Mouse (Mus musculus): ENCODE data around the gene Col27a1. TPM values are rescaled to one million over a fixed set of nuclear protein-coding genes. Genes with fewer than 3 reads are reported as not detected.

Col27a1 gene
- polyA plus RNA-seq (2012; fragmentation: generic; extraction: Trizol): 0.13 TPM

GRCm38 (mm10) chr4:63213907-63214621, at the start of gene Col27a1:
TSS of gene Col27a1 (plus strand) at chr4:63214004.
- Histone ChIP-seq H3ac (ENCODE audit: control insufficient read depth, insufficient read length) (no peak within 1 kb of the TSS), H3K36me3 (ENCODE audit: control insufficient read depth, insufficient read depth) (no peaks in the 10 kb centered on the region), H3K4me2 (ENCODE audit: low read depth) (no peak within 1 kb of the TSS), H3K79me2 (ENCODE audit: control insufficient read depth, insufficient read depth) (no peaks in the 10 kb centered on the region), H3K4me3 (no peak within 1 kb of the TSS), H3K27me3 (ENCODE audit: control insufficient read depth, insufficient read depth, insufficient read length) (peaks cover 40% of the 10 kb centered on the region)
- TF ChIP-seq MYOG (IDR thresholded peaks at IDR 0.05; ENCODE audit: control insufficient read depth in 1 of 3, insufficient read depth in 1 of 3, insufficient read length in 2 of 3, low read depth in 2 of 3): no peak
- TF ChIP-seq POLR2AphosphoS2 (IDR thresholded peaks at IDR 0.05; ENCODE audit: insufficient read length, low read depth): no peak
- no peak for TF ChIP-seq USF1 (IDR thresholded peaks at IDR 0.05; ENCODE audit: low read depth)
- no peak for TF ChIP-seq REST (IDR thresholded peaks at IDR 0.05; ENCODE audit: insufficient read depth, insufficient read length)
- TF ChIP-seq MYOD1 (IDR thresholded peaks at IDR 0.05; ENCODE audit: control insufficient read depth in 1 of 3, insufficient read length in 2 of 3, low read depth in 2 of 3): no peak
- no peak for TF ChIP-seq E2F4 (IDR thresholded peaks at IDR 0.05; ENCODE audit: insufficient read depth)
- no peak for TF ChIP-seq TCF3 (IDR thresholded peaks at IDR 0.05; ENCODE audit: insufficient read length, low read depth)
- TF ChIP-seq MAX (IDR thresholded peaks at IDR 0.05; ENCODE audit: low read depth): no peak
- TF ChIP-seq TCF12 (IDR thresholded peaks at IDR 0.05; ENCODE audit: insufficient read depth, poor library complexity, severe bottlenecking): no peak
- no peak for TF ChIP-seq CEBPB (IDR thresholded peaks at IDR 0.05; ENCODE audit: insufficient read depth, poor library complexity, severe bottlenecking)
- no peak for TF ChIP-seq POLR2A (IDR thresholded peaks at IDR 0.05; ENCODE audit: insufficient read length, low read depth)
- TF ChIP-seq SRF (IDR thresholded peaks at IDR 0.05; ENCODE audit: control insufficient read depth, insufficient read length, low read depth): no peak

GRCm38 (mm10) chr4:63165636-63166035, 48.2 kb upstream of the Col27a1 start:
- H3K4me3 ChIP-seq: no peak overlapping the region
- no peak overlapping the region for H3K4me2 ChIP-seq (ENCODE audit: low read depth)
- no peak for TF ChIP-seq POLR2A (IDR thresholded peaks at IDR 0.05; ENCODE audit: insufficient read length, low read depth)
- H3K79me2 ChIP-seq (ENCODE audit: control insufficient read depth, insufficient read depth): no peaks in the 10 kb centered on the region
- no peaks in the 10 kb centered on the region for H3K36me3 ChIP-seq (ENCODE audit: control insufficient read depth, insufficient read depth)
- no peak overlapping the region for H3ac ChIP-seq (ENCODE audit: control insufficient read depth, insufficient read length)
- peaks cover 14% of the 10 kb centered on the region for H3K27me3 ChIP-seq (ENCODE audit: control insufficient read depth, insufficient read depth, insufficient read length)

- Histone ChIP-seq H3K4me2 (ENCODE audit: low read depth) (no peak overlapping the region), H3K27me3 (ENCODE audit: control insufficient read depth, insufficient read depth, insufficient read length) (peaks cover 20% of the 10 kb centered on the region), H3K79me2 (ENCODE audit: control insufficient read depth, insufficient read depth) (no peaks in the 10 kb centered on the region), H3K4me3 (no peak overlapping the region), H3ac (ENCODE audit: control insufficient read depth, insufficient read length) (no peak overlapping the region), H3K36me3 (ENCODE audit: control insufficient read depth, insufficient read depth) (no peaks in the 10 kb centered on the region)
- TF ChIP-seq POLR2AphosphoS2 (IDR thresholded peaks at IDR 0.05; ENCODE audit: insufficient read length, low read depth) (no peak), SRF (IDR thresholded peaks at IDR 0.05; ENCODE audit: control insufficient read depth, insufficient read length, low read depth) (no peak), MYOG (IDR thresholded peaks at IDR 0.05; ENCODE audit: control insufficient read depth in 1 of 3, insufficient read depth in 1 of 3, insufficient read length in 2 of 3, low read depth in 2 of 3) (no peak), CEBPB (IDR thresholded peaks at IDR 0.05; ENCODE audit: insufficient read depth, poor library complexity, severe bottlenecking) (no peak), MAX (IDR thresholded peaks at IDR 0.05; ENCODE audit: low read depth) (no peak), USF1 (IDR thresholded peaks at IDR 0.05; ENCODE audit: low read depth) (no peak), TCF3 (IDR thresholded peaks at IDR 0.05; ENCODE audit: insufficient read length, low read depth) (no peak), E2F4 (IDR thresholded peaks at IDR 0.05; ENCODE audit: insufficient read depth) (no peak), REST (IDR thresholded peaks at IDR 0.05; ENCODE audit: insufficient read depth, insufficient read length) (no peak)
Measured at GRCm38 (mm10) chr4:63166323-63166722, 47.5 kb upstream of the Col27a1 start.

- H3K4me2 ChIP-seq (ENCODE audit: low read depth): no peak overlapping the region
- H3K4me3 ChIP-seq: no peak overlapping the region
- H3K36me3 ChIP-seq (ENCODE audit: control insufficient read depth, insufficient read depth): no peaks in the 10 kb centered on the region
- H3K79me2 ChIP-seq (ENCODE audit: control insufficient read depth, insufficient read depth): no peaks in the 10 kb centered on the region
- H3K27me3 ChIP-seq (ENCODE audit: control insufficient read depth, insufficient read depth, insufficient read length): peaks cover 24% of the 10 kb centered on the region
- TF ChIP-seq MAX (IDR thresholded peaks at IDR 0.05; ENCODE audit: low read depth) (no peak), MYOG (IDR thresholded peaks at IDR 0.05; ENCODE audit: control insufficient read depth in 1 of 3, insufficient read depth in 1 of 3, insufficient read length in 2 of 3, low read depth in 2 of 3) (no peak), SRF (IDR thresholded peaks at IDR 0.05; ENCODE audit: control insufficient read depth, insufficient read length, low read depth) (no peak), TCF3 (IDR thresholded peaks at IDR 0.05; ENCODE audit: insufficient read length, low read depth) (no peak)
- H3ac ChIP-seq (ENCODE audit: control insufficient read depth, insufficient read length): no peak overlapping the region
Measured at GRCm38 (mm10) chr4:63170061-63170460, 43.7 kb upstream of the Col27a1 start.

GRCm38 (mm10) chr4:63171122-63171521, 42.7 kb upstream of the Col27a1 start:
- peaks cover 24% of the 10 kb centered on the region for H3K27me3 ChIP-seq (ENCODE audit: control insufficient read depth, insufficient read depth, insufficient read length)

More at GRCm38 (mm10) chr4:63171122-63171521, 42.7 kb upstream of the Col27a1 start:
- Histone ChIP-seq H3K36me3 (ENCODE audit: control insufficient read depth, insufficient read depth) (no peaks in the 10 kb centered on the region), H3K4me3 (no peak overlapping the region), H3ac (ENCODE audit: control insufficient read depth, insufficient read length) (no peak overlapping the region), H3K4me2 (ENCODE audit: low read depth) (no peak overlapping the region), H3K79me2 (ENCODE audit: control insufficient read depth, insufficient read depth) (no peaks in the 10 kb centered on the region)
- TF ChIP-seq MAX (IDR thresholded peaks at IDR 0.05; ENCODE audit: low read depth) (no peak), TCF12 (IDR thresholded peaks at IDR 0.05; ENCODE audit: insufficient read depth, poor library complexity, severe bottlenecking) (no peak), REST (IDR thresholded peaks at IDR 0.05; ENCODE audit: insufficient read depth, insufficient read length) (no peak), USF1 (IDR thresholded peaks at IDR 0.05; ENCODE audit: low read depth) (no peak), POLR2AphosphoS2 (IDR thresholded peaks at IDR 0.05; ENCODE audit: insufficient read length, low read depth) (no peak), SRF (IDR thresholded peaks at IDR 0.05; ENCODE audit: control insufficient read depth, insufficient read length, low read depth) (no peak), CEBPB (IDR thresholded peaks at IDR 0.05; ENCODE audit: insufficient read depth, poor library complexity, severe bottlenecking) (no peak), E2F4 (IDR thresholded peaks at IDR 0.05; ENCODE audit: insufficient read depth) (no peak), MYOD1 (IDR thresholded peaks at IDR 0.05; ENCODE audit: control insufficient read depth in 1 of 3, insufficient read length in 2 of 3, low read depth in 2 of 3) (no peak), MYOG (IDR thresholded peaks at IDR 0.05; ENCODE audit: control insufficient read depth in 1 of 3, insufficient read depth in 1 of 3, insufficient read length in 2 of 3, low read depth in 2 of 3) (no peak), POLR2A (IDR thresholded peaks at IDR 0.05; ENCODE audit: insufficient read length, low read depth) (no peak), TCF3 (IDR thresholded peaks at IDR 0.05; ENCODE audit: insufficient read length, low read depth) (no peak)
